Mouse (Mus musculus) CH12.LX (cell line): Measurements from ENCODE around the gene Dcpp1. TPM values are rescaled to one million over a fixed set of nuclear protein-coding genes. Genes with fewer than 3 reads are reported as not detected.
A peak's percentile ranks its signal among the peaks of the same experiment; 100 is the strongest.

Experiments
- DNase-seq: peaks from one replicate; pipeline ENCODE4 v3.0.0-alpha.2; 2013; ENCODE audit errors: extremely low read depth
- H3K27ac ChIP-seq: 2 replicates; pipeline ENCODE4 v1.5.1; 2012; ENCODE audit warnings: low read depth, mild to moderate bottlenecking, control low read depth, moderate library complexity; ENCODE audit not compliant: insufficient read depth
- H3K27me3 ChIP-seq: replicated peaks from 2 replicates; pipeline ENCODE3; 2012; ENCODE audit warnings: inconsistent platforms
- H3K36me3 ChIP-seq, 2 experiments: replicated peaks in 1 of 2; 2 replicates each; pipeline versions ENCODE3 to v1.6.1; 2012; ENCODE audit warnings: inconsistent platforms in 1 of 2, low read length in 1 of 2, mild to moderate bottlenecking in 1 of 2, mixed read lengths in 1 of 2, moderate library complexity in 1 of 2; ENCODE audit not compliant: control insufficient read depth in 1 of 2, insufficient read depth in 1 of 2
- H3K4me1 ChIP-seq, 2 experiments: 2 replicates each; pipeline ENCODE4 v1.6.1; 2012; ENCODE audit warnings: inconsistent platforms in 1 of 2, moderate library complexity in 1 of 2; ENCODE audit not compliant: insufficient read depth in 2 of 2, control insufficient read depth in 1 of 2
- H3K4me2 ChIP-seq: 2 replicates; pipeline ENCODE4 v1.6.1; 2012; ENCODE audit warnings: low read depth, mild to moderate bottlenecking, control low read depth; ENCODE audit not compliant: poor library complexity, insufficient read depth, severe bottlenecking
- H3K4me3 ChIP-seq, 3 experiments: fragments of 150-350 bp in 1 of 3; sonication (generic) in 1 of 3; replicated peaks in 1 of 3; 2 replicates each; pipeline versions ENCODE3 to v1.5.1; 2011 to 2012; ENCODE audit warnings: low read depth in 2 of 3, low read length in 2 of 3, mild to moderate bottlenecking in 2 of 3, moderate library complexity in 2 of 3, control low read depth in 1 of 3, improper control_type of control experiment in 1 of 3, inconsistent platforms in 1 of 3, mixed read lengths in 1 of 3; ENCODE audit not compliant: poor library complexity in 1 of 3
- H3K79me2 ChIP-seq: replicated peaks from 2 replicates; pipeline ENCODE4 v1.6.1; 2012; ENCODE audit warnings: mild to moderate bottlenecking, moderate library complexity; ENCODE audit not compliant: control insufficient read depth, poor library complexity, insufficient read depth, severe bottlenecking; ENCODE audit errors: extremely low read depth
- H3K9ac ChIP-seq: 2 replicates; pipeline ENCODE4 v1.6.1; 2012; ENCODE audit warnings: low read depth, mild to moderate bottlenecking, control low read depth, moderate library complexity; ENCODE audit not compliant: insufficient read depth
- H3K9me3 ChIP-seq: replicated peaks from 2 replicates; pipeline ENCODE3; 2012; ENCODE audit warnings: low read length, inconsistent platforms, mixed read lengths
- CTCF ChIP-seq, 2 experiments: IDR thresholded peaks in 1 of 2; conservative IDR thresholded peaks in 1 of 2; 2 replicates each; pipeline ENCODE4 v1.5.1; 2011 to 2012; ENCODE audit warnings: low read depth in 2 of 2, low read length in 2 of 2, improper control_type of control experiment in 1 of 2, inconsistent platforms in 1 of 2, mild to moderate bottlenecking in 1 of 2, moderate library complexity in 1 of 2
- E2F4 ChIP-seq: IDR thresholded peaks from 2 replicates; pipeline ENCODE4 v1.6.1; 2011; ENCODE audit warnings: low read depth, low read length, improper control_type of control experiment; ENCODE audit not compliant: insufficient replicate concordance
- ELF1 ChIP-seq: IDR thresholded peaks from 2 replicates; pipeline ENCODE4 v1.6.1; 2014; ENCODE audit warnings: low read depth, mild to moderate bottlenecking, inconsistent platforms, low read length, improper control_type of control experiment
- EP300 ChIP-seq: IDR thresholded peaks from 2 replicates; pipeline ENCODE4 v1.6.1; 2011; ENCODE audit warnings: low read length, improper control_type of control experiment
- GABPA ChIP-seq: IDR thresholded peaks from 2 replicates; pipeline ENCODE4 v1.6.1; 2012; ENCODE audit warnings: low read depth, low read length, improper control_type of control experiment, inconsistent platforms; ENCODE audit not compliant: insufficient replicate concordance
- HCFC1 ChIP-seq: IDR thresholded peaks from 2 replicates; pipeline ENCODE4 v1.6.1; 2012; ENCODE audit warnings: low read depth, mild to moderate bottlenecking, inconsistent platforms, low read length, improper control_type of control experiment
- JUN ChIP-seq: IDR thresholded peaks from 2 replicates; pipeline ENCODE4 v1.6.1; 2011; ENCODE audit warnings: low read depth, mild to moderate bottlenecking, low read length, improper control_type of control experiment, moderate library complexity; ENCODE audit not compliant: insufficient read depth
- JUND ChIP-seq: conservative IDR thresholded peaks from 2 replicates; pipeline ENCODE4 v1.6.1; 2011; ENCODE audit warnings: low read depth, low read length, improper control_type of control experiment
- KAT2A ChIP-seq: IDR thresholded peaks from 2 replicates; pipeline ENCODE4 v1.6.1; 2012; ENCODE audit warnings: low read length, improper control_type of control experiment, inconsistent platforms; ENCODE audit not compliant: insufficient replicate concordance
- MAFK ChIP-seq: IDR thresholded peaks from 2 replicates; pipeline ENCODE4 v1.6.1; 2011; ENCODE audit warnings: low read length, improper control_type of control experiment; ENCODE audit not compliant: insufficient replicate concordance
- MEF2A ChIP-seq: IDR thresholded peaks from 2 replicates; pipeline ENCODE4 v1.6.1; 2014; ENCODE audit warnings: low read depth, mild to moderate bottlenecking, inconsistent platforms, low read length, improper control_type of control experiment, borderline replicate concordance
- NELFE ChIP-seq: IDR thresholded peaks from 2 replicates; pipeline ENCODE4 v1.6.1; 2011; ENCODE audit warnings: low read depth, low read length, improper control_type of control experiment
- NRF1 ChIP-seq: IDR thresholded peaks from 2 replicates; pipeline ENCODE4 v1.6.1; 2014; ENCODE audit warnings: low read depth, mild to moderate bottlenecking, inconsistent platforms, low read length, improper control_type of control experiment, moderate library complexity
- PAX5 ChIP-seq: IDR thresholded peaks from 2 replicates; pipeline ENCODE4 v1.6.1; 2012; ENCODE audit warnings: low read length, inconsistent platforms, mixed read lengths
- POLR2A ChIP-seq: IDR thresholded peaks from 2 replicates; pipeline ENCODE4 v1.6.1; 2011; ENCODE audit warnings: low read depth, mild to moderate bottlenecking, improper control_type of control experiment, low read length
- POLR2AphosphoS2 ChIP-seq: IDR thresholded peaks from 2 replicates; pipeline ENCODE4 v1.6.1; 2011; ENCODE audit warnings: low read depth, low read length, improper control_type of control experiment
- RAD21 ChIP-seq: IDR thresholded peaks from 2 replicates; pipeline ENCODE4 v1.6.1; 2011; ENCODE audit warnings: low read depth, mild to moderate bottlenecking, low read length, improper control_type of control experiment, moderate library complexity
- RCOR1 ChIP-seq: conservative IDR thresholded peaks from 2 replicates; pipeline ENCODE4 v1.6.1; 2012; ENCODE audit warnings: low read depth, mild to moderate bottlenecking, inconsistent platforms, low read length, improper control_type of control experiment
- SIN3A ChIP-seq: IDR thresholded peaks from 2 replicates; pipeline ENCODE4 v1.6.1; 2012; ENCODE audit warnings: low read length, improper control_type of control experiment, inconsistent platforms
- SMC3 ChIP-seq: IDR thresholded peaks from 2 replicates; pipeline ENCODE4 v1.6.1; 2011; ENCODE audit warnings: low read depth, low read length, improper control_type of control experiment
- TBP ChIP-seq: conservative IDR thresholded peaks from 2 replicates; pipeline ENCODE4 v1.6.1; 2011; ENCODE audit warnings: low read depth, low read length, improper control_type of control experiment
- TCF12 ChIP-seq: IDR thresholded peaks from 2 replicates; pipeline ENCODE4 v1.6.1; 2014; ENCODE audit warnings: low read depth, mild to moderate bottlenecking, inconsistent platforms, low read length, improper control_type of control experiment
- UBTF ChIP-seq: IDR thresholded peaks from 2 replicates; pipeline ENCODE4 v1.6.1; 2012; ENCODE audit warnings: low read depth, mild to moderate bottlenecking, inconsistent platforms, low read length, improper control_type of control experiment, moderate library complexity
- USF2 ChIP-seq: conservative IDR thresholded peaks from 2 replicates; pipeline ENCODE4 v1.6.1; 2011; ENCODE audit warnings: low read depth, low read length, improper control_type of control experiment
- ZC3H11A ChIP-seq: IDR thresholded peaks from 2 replicates; pipeline ENCODE4 v1.6.1; 2012; ENCODE audit warnings: low read depth, mild to moderate bottlenecking, inconsistent platforms, low read length, improper control_type of control experiment
- ZKSCAN1 ChIP-seq: IDR thresholded peaks from 2 replicates; pipeline ENCODE4 v1.6.1; 2012; ENCODE audit warnings: low read depth, inconsistent platforms, low read length, improper control_type of control experiment, borderline replicate concordance
- ZMIZ1 ChIP-seq: IDR thresholded peaks from 2 replicates; pipeline ENCODE4 v1.6.1; 2012; ENCODE audit warnings: low read depth, mild to moderate bottlenecking, inconsistent platforms, low read length, improper control_type of control experiment
- dilution Hi-C: fragments of 300-500 bp; cut with MboI; formaldehyde crosslinking; loops from 2 replicates; pipeline ENCODE4 v1.14.3; 2020; ENCODE audit warnings: low sequenced_read_pairs; ENCODE audit not compliant: extremely low pct_unique_long_range_greater_than_20kb, extremely low pct_ligation_motif_present
- in situ Hi-C: fragments of 300-500 bp; cut with MboI; formaldehyde crosslinking; loops from 3 replicates; pipeline ENCODE4 v1.14.3; 2019; ENCODE audit warnings: low sequenced_read_pairs, low pct_ligation_motif_present, low pct_unique_long_range_greater_than_20kb, mixed read lengths
- polyA plus RNA-seq: library from polyadenylated mRNA; unstranded; fragments of >175 nt; gene quantifications from 2 replicates; pipeline ENCODE4 v1.2.1, GENCODE M21; 2012; ENCODE audit warnings: low read depth; ENCODE audit not compliant: insufficient read length
- total RNA-seq, 2 experiments: library from RNA; depleted of rRNA; stranded (reverse); fragments of 300-350 nt in 1 of 2; fragments of >200 nt in 1 of 2; gene quantifications; 2 replicates each; pipeline ENCODE4 v1.2.3; 2012 to 2014

Dcpp1 gene
- total and polyA plus RNA-seq, 3 experiments: not detected

- TF ChIP-seq RAD21 (peak; percentile 54), MAFK (no peak), MEF2A (no peak), GABPA (no peak), CTCF (conservative IDR thresholded peaks at IDR 0.05 in 1 of 2, IDR thresholded peaks at IDR 0.05 in 1 of 2; ENCODE audit: low read depth in 2 of 2, low read length in 2 of 2) (peak; percentile 12 to 61; a peak in 2 of 4 replicates), NELFE (no peak), ELF1 (no peak), JUND (no peak), TCF12 (no peak), EP300 (no peak), JUN (no peak), SIN3A (no peak), SMC3 (peak; percentile 52)
- Histone ChIP-seq H3K9me3 (peaks cover 3% of the 10 kb centered on the region), H3K36me3 (no peaks in the 10 kb centered on the region), H3K4me3 (no peak overlapping the region), H3K4me2 (no peak overlapping the region), H3K27me3 (no peaks in the 10 kb centered on the region), H3K4me1 (0 out of 4 replicates have a peak, but pooled peaks cover 0 to 3% of the 10 kb centered on the region in 2 experiments), H3K27ac (no peak overlapping the region), H3K9ac (no peak overlapping the region), H3K79me2 (no peaks in the 10 kb centered on the region)
- DNase-seq: no peak
- dilution Hi-C loops (no loop called here), in situ Hi-C loops (no loop called here)
Observed at GRCm38 (mm10) chr17:23850028-23850427, 30.6 kb upstream of the Dcpp1 start.

DNA sequence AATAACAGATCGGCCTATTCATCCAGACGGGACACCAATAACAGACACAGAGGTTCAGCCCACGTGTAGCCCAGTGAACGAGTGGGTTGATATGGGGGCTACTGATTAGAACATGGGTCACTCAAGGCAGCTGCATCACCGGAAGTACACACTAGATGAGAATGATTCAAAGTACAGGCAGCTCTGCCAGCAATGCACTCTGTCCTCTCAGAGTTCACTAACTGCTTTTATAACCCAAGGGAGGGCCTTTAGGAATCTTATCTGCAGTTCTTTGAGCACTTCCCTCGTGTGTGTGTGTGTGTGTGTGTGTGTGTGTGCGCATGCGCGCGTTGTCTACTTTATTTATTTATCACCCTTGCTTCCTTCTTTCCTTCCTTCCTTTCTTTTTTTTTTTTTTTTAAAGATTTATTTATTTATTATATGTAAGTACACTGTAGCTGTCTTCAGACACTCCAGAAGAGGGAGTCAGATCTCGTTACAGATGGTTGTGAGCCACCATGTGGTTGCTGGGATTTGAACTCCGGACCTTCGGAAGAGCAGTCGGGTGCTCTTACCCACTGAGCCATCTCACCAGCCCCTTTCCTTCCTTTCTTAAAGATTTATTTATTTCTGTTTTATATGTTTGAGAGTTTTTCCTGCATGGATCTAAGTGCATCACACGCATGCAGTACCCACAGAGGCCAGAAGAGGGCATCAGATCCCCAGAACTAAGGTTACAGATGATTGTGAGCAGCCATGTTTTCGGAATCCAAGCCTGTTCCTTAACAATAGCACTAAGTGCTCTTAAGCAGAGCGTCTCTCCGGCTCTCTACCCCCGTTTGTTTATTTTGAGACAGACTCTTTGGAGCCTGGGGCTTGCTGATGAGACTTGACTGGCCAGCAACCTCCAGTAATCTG lies 29.6 kb upstream of the Dcpp1 start:
- dilution Hi-C loops: no loop called here

More for the DNA sequence above, 29.6 kb upstream of the Dcpp1 start:
- Histone ChIP-seq H3K9me3 (peaks cover 3% of the 10 kb centered on the region), H3K79me2 (no peaks in the 10 kb centered on the region), H3K27ac (no peak overlapping the region), H3K36me3 (no peaks in the 10 kb centered on the region), H3K4me3 (no peak overlapping the region), H3K4me2 (no peak overlapping the region), H3K9ac (no peak overlapping the region), H3K27me3 (no peaks in the 10 kb centered on the region), H3K4me1 (0 out of 4 replicates have a peak, but pooled peaks cover 0 to 3% of the 10 kb centered on the region in 2 experiments)
- DNase-seq: peak; percentile 61
- in situ Hi-C loops: no loop called here
- TF ChIP-seq ZKSCAN1 (no peak), POLR2A (no peak), JUN (no peak), POLR2AphosphoS2 (no peak), NRF1 (no peak), PAX5 (no peak), MAFK (no peak), TBP (no peak), MEF2A (no peak), RAD21 (peak; percentile 42), RCOR1 (no peak), JUND (no peak), UBTF (no peak), USF2 (no peak), SMC3 (peak; percentile 59), E2F4 (no peak), HCFC1 (no peak), EP300 (no peak), ZMIZ1 (no peak), NELFE (no peak), GABPA (no peak), ZC3H11A (no peak), KAT2A (no peak), CTCF (conservative IDR thresholded peaks at IDR 0.05 in 1 of 2, IDR thresholded peaks at IDR 0.05 in 1 of 2; ENCODE audit: low read depth in 2 of 2, low read length in 2 of 2) (peak; percentile 64 to 66)
